Mouse (Mus musculus) kidney, postnatal 36 days (tissue): ENCODE results near the gene Plek.
"Not testable (repeated sequence)": the region's sequence is repeated elsewhere in the genome, so short reads cannot be mapped to it uniquely, and the experiment has no call there.

Experiments
- DNase-seq, 2 experiments: peaks; one replicate each; pipeline ENCODE4 v3.0.0; 2021 to 2022; ENCODE audit warnings: mixed read lengths in 2 of 2

Plek gene

GRCm38 (mm10) chr11:17051545-17052475 is at the start of gene Plek, which contains the start of gene Cnrip1:
Plek (minus strand) TSS chr11:17052381.
Cnrip1 (plus strand) TSS chr11:17051586.
- peak; percentile 46 to 64 for DNase-seq

GRCm38 (mm10) chr11:17086106-17086505 is 33.9 kb upstream of the Plek start:
- DNase-seq = peak; percentile 8 to 18

GRCm38 (mm10) chr11:17083866-17084265 is 31.7 kb upstream of the Plek start:
- DNase-seq = no peak

- DNase-seq = no peak
Measured at GRCm38 (mm10) chr11:17083455-17083854, 31.3 kb upstream of the Plek start.

GRCm38 (mm10) chr11:17082953-17083352 is 30.8 kb upstream of the Plek start:
- DNase-seq = peak; percentile 26 to 30

GRCm38 (mm10) chr11:17082086-17082485 is 29.9 kb upstream of the Plek start:
- DNase-seq = no peak

- DNase-seq = no peak
Measured at GRCm38 (mm10) chr11:17075656-17076055, 23.5 kb upstream of the Plek start.

- DNase-seq = not testable (repeated sequence)
Measured at GRCm38 (mm10) chr11:17069360-17069759, 17.2 kb upstream of the Plek start.

GRCm38 (mm10) chr11:17052476-17053049 is 382 bp upstream of the Plek start:
- DNase-seq = no peak

GRCm38 (mm10) chr11:17045806-17046205 is 6.4 kb downstream of the Plek start:
- DNase-seq = no peak

- no peak for DNase-seq
Measured at GRCm38 (mm10) chr11:17023984-17024383, 28.2 kb downstream of the Plek start.

GRCm38 (mm10) chr11:17023206-17023605 is 29.0 kb downstream of the Plek start:
- no peak for DNase-seq

- DNase-seq = no peak
Measured at GRCm38 (mm10) chr11:17019328-17019727, 32.9 kb downstream of the Plek start.

- no peak for DNase-seq
Measured at GRCm38 (mm10) chr11:17012948-17013347, 39.2 kb downstream of the Plek start.

- DNase-seq = no peak
Measured at GRCm38 (mm10) chr11:17008498-17008941, 43.7 kb downstream of the Plek start.

- no peak for DNase-seq
Measured at GRCm38 (mm10) chr11:17007517-17008173, 44.5 kb downstream of the Plek start.

GRCm38 (mm10) chr11:17006526-17006925 is 45.7 kb downstream of the Plek start:
- not testable (repeated sequence) for DNase-seq

- peak in 1 of 2 experiments; percentile 11 for DNase-seq
Measured at GRCm38 (mm10) chr11:17004899-17005846, 47.0 kb downstream of the Plek start.

- no peak for DNase-seq
Measured at GRCm38 (mm10) chr11:17003757-17004156, 48.4 kb downstream of the Plek start.

GRCm38 (mm10) chr11:17002739-17003373 is 49.3 kb downstream of the Plek start:
- DNase-seq = no peak
